Mouse (Mus musculus) layer of hippocampus, adult 18-20 months (tissue): ENCODE data around the gene Meaf6. TPM values are rescaled to one million over a fixed set of nuclear protein-coding genes. Genes with fewer than 3 reads are reported as not detected.
A peak's percentile ranks its signal among the peaks of the same experiment; 100 is the strongest.

Source experiments
- DNase-seq, 2 experiments: peaks; one replicate each; pipeline ENCODE4 v3.0.0; 2022; ENCODE audit warnings: low spot score in 2 of 2
- total RNA-seq, 2 experiments: library from RNA; stranded (reverse); gene quantifications; 2 replicates each; pipeline ENCODE4 v1.2.3; 2021

The Meaf6 gene
- total RNA-seq, 2 experiments from 2014 or later, result 113 to 118 TPM

DNA sequence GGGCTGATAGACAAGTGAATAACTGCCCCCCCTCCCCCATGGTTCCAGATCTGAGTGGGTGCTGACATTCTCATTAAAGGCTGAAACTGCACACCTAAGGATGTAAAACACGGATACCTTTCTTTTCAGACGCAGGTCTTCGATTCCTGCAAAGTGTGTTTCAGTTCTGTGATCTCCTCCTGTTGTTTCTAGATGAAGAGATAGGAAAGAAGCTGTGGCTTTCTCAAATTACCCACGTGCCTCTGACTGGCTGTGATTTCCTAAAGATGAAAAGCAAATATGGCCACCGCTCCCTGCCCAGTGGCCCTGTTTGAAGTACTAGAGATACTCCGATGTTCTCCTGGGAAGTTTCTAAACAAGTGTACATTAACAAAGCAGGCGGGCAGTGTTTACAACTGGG lies 53.4 kb downstream of the Meaf6 start:
- DNase-seq, result no peak

DNA sequence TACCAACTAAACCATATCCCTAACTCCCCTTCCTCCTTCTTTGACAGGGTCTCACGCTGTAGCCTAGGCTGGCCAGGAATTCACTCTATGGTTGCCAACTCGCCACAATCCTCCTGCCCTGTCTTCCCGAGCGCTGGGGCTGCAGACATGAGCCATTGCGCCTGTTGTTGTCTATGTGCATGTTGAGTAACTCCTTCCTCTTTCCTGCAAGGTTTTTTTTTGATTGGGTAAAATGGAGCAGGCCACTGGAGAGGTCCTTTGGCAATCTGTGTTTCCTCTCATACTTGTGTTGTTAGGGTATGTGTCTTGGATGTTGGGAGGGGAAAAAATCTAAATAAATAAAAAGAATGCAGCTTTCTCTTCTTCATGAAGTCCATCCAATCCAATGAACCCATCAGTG lies 59.3 kb downstream of the Meaf6 start:
- no peak for DNase-seq

DNA sequence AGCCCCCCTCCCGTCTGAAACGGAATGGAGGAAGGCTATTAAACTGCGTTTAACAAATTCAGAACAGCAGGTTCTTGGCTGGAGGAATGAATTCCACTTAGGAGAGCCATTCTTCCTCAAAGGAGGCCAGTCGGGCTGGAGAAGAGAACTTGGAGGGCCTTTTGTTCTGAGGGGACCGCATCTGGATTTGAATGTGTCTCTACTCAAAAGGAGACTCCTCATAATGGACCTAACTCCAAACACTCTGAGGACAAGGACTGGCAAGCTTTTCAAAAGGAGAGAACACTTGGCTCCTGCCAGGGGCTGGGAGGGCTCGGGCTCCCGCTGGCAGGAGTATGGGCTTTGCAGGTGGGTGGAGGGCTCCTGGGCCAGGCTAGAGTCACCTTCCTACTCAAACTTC lies 59.7 kb downstream of the Meaf6 start:
- DNase-seq, result peak in 1 of 2 experiments; percentile 40

DNA sequence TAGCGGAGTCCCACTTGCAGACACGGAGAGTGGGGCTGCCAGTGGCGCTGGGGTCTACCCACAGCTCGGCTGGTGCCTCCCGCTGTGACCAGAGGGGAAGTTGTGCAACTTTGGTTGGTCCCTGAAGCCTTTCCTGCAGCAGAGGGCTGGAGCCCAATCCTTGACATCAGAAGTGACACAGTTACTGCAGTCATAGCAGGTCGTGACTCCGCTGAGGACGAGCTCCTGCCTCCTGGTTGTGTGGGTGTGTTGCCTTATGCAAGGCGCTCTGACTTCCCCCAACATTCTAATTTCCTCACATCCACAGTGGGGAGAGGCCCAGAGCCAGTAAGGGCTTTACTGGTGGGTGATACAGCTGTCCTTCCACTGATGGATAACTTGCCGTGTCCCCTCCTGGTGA lies 60.3 kb downstream of the Meaf6 start:
- no peak for DNase-seq

DNA sequence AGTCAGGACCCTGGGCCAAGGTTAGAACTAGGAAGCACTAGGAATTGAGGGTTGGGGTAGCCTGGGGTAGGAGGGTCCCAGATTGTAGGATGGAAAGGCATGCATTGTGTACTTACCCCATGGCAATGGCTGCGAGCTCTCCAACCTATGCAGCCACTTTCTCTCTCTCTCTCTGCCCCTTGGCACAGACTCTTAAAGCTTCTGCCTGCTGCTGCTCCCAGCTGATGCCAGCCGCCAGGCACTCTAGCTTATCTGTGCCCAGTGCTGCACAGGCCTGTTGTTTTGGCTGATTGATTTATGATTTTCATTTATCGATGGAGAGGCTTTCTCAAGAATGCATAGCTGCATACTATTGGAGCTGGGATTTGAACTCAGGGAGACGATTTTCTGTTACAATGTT lies 63.0 kb downstream of the Meaf6 start:
- no peak for DNase-seq

DNA sequence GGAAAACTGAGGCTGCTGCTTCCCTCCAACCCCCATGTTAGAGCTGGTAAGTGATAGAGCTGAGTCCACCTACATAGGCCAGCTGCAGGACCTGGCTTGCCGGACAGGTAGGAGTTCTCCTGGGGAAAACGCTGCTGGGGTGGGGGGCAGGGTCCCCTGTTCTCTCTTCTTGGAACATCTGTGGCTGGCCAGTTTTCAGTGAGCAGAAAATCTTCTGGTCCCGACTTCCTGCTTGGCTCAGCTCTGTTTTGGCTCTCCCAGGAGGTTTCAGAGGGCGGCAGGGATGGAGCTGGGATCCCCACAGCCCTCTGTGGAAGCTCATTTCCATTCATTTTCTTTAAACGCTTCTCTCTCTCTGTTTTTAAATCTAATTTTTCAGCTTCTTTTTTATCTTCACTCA lies 64.5 kb downstream of the Meaf6 start:
- no peak for DNase-seq

DNA sequence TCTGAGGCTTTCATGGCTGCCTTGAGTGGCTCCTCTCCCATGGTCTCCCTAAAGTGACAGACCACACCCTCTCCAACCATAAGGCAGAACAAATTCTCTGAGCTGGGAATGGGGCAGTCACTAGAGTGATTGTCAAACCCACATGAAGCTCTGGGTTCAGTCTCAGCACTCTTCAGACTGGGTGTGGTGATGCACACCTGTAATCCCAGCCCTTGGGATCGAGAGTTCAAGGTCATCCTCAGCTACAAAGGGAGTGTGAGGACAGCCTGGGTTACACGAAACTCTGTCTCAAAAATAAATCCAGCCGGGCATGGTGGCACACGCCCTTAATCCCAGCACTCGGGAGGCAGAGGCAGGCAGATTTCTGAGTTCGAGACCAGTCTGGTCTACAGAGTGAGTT lies 67.5 kb downstream of the Meaf6 start:
- DNase-seq, result no peak

DNA sequence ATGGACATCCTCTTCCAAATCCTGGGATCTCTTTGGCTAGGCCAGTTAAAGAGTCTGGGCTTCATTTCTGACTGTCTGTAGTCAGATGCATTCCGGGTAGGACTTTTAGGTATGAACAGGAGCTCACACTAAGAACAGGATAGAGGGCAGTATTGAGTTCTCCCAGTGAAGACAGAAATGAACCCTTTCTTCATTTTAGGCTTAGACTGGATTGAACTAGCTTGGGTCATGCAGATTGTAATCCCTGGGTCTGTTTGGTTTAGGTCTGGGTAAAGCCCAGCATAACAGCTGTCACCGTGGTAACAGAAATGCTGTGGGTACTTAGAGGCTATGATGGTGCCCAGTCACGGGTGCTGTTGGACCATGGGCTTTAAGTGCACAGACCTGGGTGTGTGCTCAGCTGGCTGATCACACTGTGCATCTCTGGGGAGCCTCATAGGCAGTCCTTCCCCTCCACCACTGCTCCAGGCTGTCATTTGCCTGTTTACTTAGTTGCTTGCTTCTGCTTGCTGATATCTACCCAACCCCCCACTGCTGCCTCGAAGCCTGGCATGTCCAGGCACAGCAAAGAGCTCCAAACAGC lies 68.8 kb downstream of the Meaf6 start:
- no peak for DNase-seq

DNA sequence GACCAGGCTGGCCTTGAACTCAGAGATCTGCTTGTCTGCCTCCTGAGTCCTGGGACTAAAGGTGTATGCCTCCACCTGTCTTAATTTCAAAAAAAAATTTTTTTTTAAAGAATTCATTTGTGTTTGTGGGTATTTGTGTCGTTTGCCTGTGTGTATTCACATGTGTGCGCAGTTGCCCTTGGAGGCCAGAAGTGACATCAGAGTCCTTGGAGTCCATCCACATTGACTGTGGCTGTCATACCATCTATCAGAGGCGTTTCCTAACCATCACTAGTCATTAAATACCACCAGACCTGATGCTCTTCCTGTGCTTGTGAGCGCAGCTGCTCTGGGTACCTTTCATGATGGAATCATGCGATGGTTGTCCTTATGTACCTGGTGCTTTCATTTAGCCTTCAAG lies 70.7 kb downstream of the Meaf6 start:
- DNase-seq, result no peak

DNA sequence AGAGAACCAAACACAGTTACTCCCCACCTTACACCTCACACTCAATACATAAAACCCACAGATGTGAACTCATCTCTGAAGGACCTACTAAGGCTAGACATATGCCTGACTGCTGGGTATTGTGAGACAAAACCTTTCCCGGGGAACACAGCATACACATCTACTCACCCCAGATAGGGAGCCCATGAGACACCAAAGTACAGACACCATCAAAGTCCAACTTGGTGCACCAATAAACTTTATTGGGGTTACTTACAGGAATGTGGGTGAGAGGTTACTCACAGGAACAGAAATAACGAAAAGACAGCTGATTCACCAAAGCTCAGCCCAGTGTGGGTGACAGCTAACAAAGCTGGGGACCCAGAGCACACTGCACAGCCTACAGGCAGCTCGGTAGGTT lies 72.4 kb downstream of the Meaf6 start:
- DNase-seq, result no peak

DNA sequence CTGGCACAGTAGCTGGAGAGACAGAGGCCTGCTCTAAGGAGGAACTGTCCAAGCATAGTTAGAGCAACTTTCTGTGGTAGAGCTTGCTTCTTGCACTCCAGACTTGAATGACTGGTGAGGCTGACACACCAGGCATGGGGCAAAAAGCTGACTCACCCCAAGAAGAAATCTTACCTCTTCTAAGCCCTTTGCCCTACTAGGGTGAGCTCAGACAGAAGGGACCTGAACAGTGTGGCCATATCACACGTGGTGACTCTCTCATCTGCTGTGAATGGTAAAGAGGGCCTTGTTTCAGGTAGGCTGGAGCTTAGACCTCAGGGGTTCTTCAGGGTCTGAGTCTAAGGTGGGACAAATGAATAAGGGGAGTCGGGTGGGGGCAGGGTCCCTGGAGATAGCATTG lies 73.1 kb downstream of the Meaf6 start:
- no peak for DNase-seq

DNA sequence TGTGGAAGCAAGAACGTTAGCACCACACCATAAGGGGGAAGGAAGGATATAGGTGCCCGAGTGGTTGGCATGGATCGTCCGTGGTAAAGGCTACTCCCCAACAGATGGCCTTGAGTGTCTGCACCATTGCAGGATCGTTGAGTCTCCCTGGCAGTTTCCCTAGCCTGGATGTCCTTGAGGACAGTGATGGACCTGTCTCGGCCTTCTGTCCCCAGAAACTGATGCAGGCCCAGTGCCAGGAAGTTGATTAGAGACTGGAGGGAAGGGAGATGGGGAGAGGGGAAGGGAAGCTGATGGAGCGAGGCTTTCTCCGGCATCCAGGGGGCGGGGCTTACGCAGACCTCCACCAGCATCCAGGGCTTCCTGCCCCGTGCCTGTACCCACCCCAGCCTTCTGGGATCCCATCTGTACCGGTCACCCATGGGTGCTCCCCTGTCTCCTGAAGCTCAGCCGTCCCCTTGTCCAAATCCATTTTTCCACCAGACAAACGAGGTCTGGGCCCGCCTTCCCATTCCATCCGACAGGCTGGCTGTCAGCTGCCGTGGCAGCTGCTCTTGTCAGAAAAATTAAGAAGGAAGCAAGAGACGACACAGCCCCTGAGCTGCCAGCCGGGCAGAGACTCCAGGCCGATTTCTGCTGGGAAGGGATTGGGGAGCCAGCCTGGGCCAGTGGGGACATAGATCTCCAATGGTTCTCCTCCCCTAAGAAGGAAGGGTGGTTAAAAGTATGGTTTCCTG lies 73.8 kb downstream of the Meaf6 start:
- peak in 1 of 2 experiments; percentile 12 for DNase-seq

DNA sequence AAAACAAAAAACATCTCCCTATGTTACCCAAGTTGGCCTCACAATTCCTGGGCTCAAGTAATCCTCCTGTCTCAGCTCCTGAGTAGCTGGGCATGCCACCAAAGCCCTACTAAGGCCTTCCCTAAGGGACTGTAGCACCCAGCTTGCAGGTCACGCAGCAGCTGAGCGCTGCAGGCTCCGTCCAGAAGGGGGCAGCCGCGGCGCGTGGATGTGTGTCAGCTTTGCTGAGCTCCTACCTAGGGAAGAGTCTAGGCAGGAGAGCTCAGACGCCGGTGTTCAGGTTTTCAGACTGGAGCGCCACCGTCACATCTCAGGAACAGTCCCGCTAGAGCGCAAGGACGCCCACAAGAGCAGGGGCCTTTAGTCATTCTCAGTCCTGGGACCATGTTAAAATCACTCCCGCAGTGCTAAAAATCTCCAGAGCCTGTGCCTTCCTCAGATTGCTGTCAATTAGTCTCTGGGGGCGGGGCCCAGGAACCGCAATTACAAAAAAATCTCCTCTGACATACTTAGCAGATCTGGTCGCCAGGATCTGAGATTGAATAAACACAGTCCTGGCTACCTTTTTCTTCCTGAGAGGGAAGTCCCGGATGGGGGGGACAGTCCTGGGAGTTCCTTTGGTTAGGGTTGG lies 75.5 kb downstream of the Meaf6 start:
- DNase-seq, result peak; percentile 87 to 94

DNA sequence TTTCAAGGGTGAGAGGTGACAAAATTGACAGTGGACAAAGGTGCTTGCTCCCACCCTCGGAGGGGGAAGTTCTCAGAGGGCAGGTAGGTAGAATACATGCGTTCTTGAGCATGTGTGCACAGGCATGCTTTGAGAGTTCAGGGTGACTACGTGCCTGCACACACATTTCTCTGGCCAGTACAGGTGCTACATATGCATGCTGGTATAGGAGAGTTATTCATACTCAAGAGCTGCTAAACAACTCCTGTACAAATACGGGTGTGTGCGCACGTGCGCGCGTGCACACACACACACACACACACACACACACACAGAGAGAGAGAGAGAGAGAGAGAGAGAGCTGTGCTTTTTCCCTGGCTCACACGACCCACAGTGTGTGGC lies 76.0 kb downstream of the Meaf6 start:
- no peak for DNase-seq

DNA sequence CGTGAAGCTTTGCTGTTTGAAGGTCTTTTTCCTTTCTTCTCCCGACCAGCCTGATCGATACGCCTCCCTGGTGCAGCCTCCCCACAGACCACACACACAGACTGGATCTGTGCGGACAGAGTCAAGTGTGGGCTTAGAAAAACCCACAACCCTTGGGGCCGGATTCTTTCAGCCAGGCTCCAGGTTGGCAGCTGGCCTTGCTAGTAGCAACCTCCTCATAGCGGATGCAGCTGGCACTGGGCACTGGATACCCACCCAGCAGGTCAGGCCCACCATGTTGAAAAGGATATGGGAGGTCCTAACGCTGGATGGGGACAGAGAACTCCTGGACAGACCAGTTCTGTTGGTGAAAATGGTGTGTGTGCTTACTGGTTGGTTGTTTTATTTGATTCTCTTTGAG lies 76.5 kb downstream of the Meaf6 start:
- DNase-seq, result no peak

DNA sequence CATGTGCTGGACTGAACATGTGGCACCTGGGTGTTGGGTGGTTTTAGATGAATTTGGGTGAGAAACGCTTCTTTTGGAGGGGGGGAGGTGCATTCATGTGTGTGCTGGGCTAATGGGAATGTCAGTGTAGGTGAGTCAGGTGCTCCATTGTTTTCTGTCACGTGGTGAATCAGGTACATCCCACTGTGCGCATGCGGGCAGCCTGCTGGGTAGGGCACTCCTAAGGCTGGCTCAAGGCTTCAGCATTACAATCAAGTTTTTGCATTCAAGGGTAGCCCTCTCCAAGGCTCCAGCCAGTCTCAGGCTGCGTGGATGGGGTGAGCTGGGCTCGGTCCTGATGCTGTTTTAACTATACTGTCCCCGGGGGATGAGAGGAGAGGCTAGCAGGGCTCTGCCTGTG lies 77.8 kb downstream of the Meaf6 start:
- no peak for DNase-seq

Other genes starting within 250 kb of the Meaf6 start
- gene Yrdc, start 234.5 kb upstream of the Meaf6 start, total RNA-seq, result 10 to 100 TPM; 34.3 to 36.6 TPM
- 10 to 100 TPM; 79.5 to 89.0 TPM for gene 1110065P20Rik, start 233.9 kb upstream of the Meaf6 start, total RNA-seq
- 10 to 100 TPM; 51.5 to 52.1 TPM for gene Maneal, start 223.0 kb upstream of the Meaf6 start, total RNA-seq
- 10 to 100 TPM; 39.0 to 42.3 TPM for gene Epha10, start 204.2 kb upstream of the Meaf6 start, total RNA-seq
- 10 to 100 TPM; 21.1 to 24.9 TPM for gene 9930104L06Rik, start 148.1 kb upstream of the Meaf6 start, total RNA-seq
- 1 to 10 TPM; 1.3 to 1.8 TPM for gene Cdca8, start 145.8 kb upstream of the Meaf6 start, total RNA-seq
- 1 to 10 TPM; 8.2 to 8.3 TPM for gene Rspo1, start 98.7 kb upstream of the Meaf6 start, total RNA-seq
- 10 to 100 TPM; 54.8 to 62.3 TPM for gene Gnl2, start 68.5 kb upstream of the Meaf6 start, total RNA-seq
- 1 to 10 TPM in 1 of 2 experiments, under 1 TPM in 1; 0.84 to 1.1 TPM for gene Dnali1, start 19.4 kb upstream of the Meaf6 start, total RNA-seq
- gene Snip1, start 18.5 kb upstream of the Meaf6 start, total RNA-seq, result 10 to 100 TPM; 13.8 to 15.4 TPM
- 1 to 10 TPM in 1 of 2 experiments, under 1 TPM in 1; 0.99 to 1.3 TPM for gene Zc3h12a, start 42.7 kb downstream of the Meaf6 start, total RNA-seq